Mouse (Mus musculus): Measurements from ENCODE around the gene Klf17. TPM values are rescaled to one million over a fixed set of nuclear protein-coding genes. Genes with fewer than 3 reads are reported as not detected.
"Not testable (repeated sequence)": the region's sequence is repeated elsewhere in the genome, so short reads cannot be mapped to it uniquely, and the experiment has no call there.

Klf17 gene
- polyA plus RNA-seq, 1 experiment: not detected

DNA sequence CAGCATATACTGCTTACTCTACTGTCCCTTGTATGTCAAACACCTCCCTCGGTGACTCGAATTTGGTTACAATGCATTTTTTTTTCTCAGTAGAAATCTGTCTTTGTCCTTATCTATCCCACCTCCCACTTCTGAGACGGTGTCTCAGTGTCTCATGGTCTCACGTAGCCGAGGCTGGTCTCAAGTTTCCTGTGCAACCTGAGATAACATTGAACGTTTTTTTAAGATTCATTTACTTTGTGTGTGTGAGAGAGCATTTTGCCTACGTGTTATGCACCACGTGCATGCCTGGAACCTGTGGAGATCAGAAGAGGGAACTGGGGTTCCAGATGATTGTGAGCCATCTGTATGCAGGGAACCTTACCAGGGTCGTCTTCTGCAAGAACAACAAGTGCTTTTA lies 7.5 kb upstream of the Klf17 start:
- H3K4me3 ChIP-seq (replicated peaks; ENCODE audit: control insufficient read depth, low read depth, low read length): no peak overlapping the region
- H3K27ac ChIP-seq (ENCODE audit: control insufficient read depth, insufficient read depth, low read depth, low read length, poor library complexity): no peak overlapping the region
- no peaks in the 10 kb centered on the region for H3K4me1 ChIP-seq (ENCODE audit: control insufficient read depth, insufficient read depth, low read length)
- 40% methylated on average over 9 of the region's 9 CpGs for WGBS
- TF ChIP-seq CTCF (IDR thresholded peaks at IDR 0.05; ENCODE audit: control insufficient read depth, insufficient read depth, low read length): no peak
- no peak for TF ChIP-seq POLR2A (IDR thresholded peaks at IDR 0.05; ENCODE audit: borderline replicate concordance, control insufficient read depth, low read depth, low read length)

- WGBS: 25% methylated on average over 5 of the region's 5 CpGs
- no peak overlapping the region for H3K27ac ChIP-seq (ENCODE audit: control insufficient read depth, insufficient read depth, low read depth, low read length, poor library complexity)
- no peak overlapping the region for H3K4me3 ChIP-seq (replicated peaks; ENCODE audit: control insufficient read depth, low read depth, low read length)
- H3K4me1 ChIP-seq (ENCODE audit: control insufficient read depth, insufficient read depth, low read length): no peaks in the 10 kb centered on the region
- TF ChIP-seq CTCF (IDR thresholded peaks at IDR 0.05; ENCODE audit: control insufficient read depth, insufficient read depth, low read length) (no peak), POLR2A (IDR thresholded peaks at IDR 0.05; ENCODE audit: borderline replicate concordance, control insufficient read depth, low read depth, low read length) (no peak)
Measured at GRCm38 (mm10) chr4:117770935-117771334, 5.5 kb upstream of the Klf17 start.

GRCm38 (mm10) chr4:117760151-117760550 lies 5.3 kb downstream of the Klf17 start:
- TF ChIP-seq POLR2A (IDR thresholded peaks at IDR 0.05; ENCODE audit: borderline replicate concordance, control insufficient read depth, low read depth, low read length): no peak
- no peak for TF ChIP-seq CTCF (IDR thresholded peaks at IDR 0.05; ENCODE audit: control insufficient read depth, insufficient read depth, low read length)
- Histone ChIP-seq H3K4me1 (ENCODE audit: control insufficient read depth, insufficient read depth, low read length) (no peaks in the 10 kb centered on the region), H3K4me3 (replicated peaks; ENCODE audit: control insufficient read depth, low read depth, low read length) (no peak overlapping the region), H3K27ac (ENCODE audit: control insufficient read depth, insufficient read depth, low read depth, low read length, poor library complexity) (no peak overlapping the region)
- 84% methylated on average over 5 of the region's 5 CpGs for WGBS

GRCm38 (mm10) chr4:117752469-117752868 lies 13.0 kb downstream of the Klf17 start:
- not testable (repeated sequence) for H3K27ac ChIP-seq (ENCODE audit: control insufficient read depth, insufficient read depth, low read depth, low read length, poor library complexity); H3K4me3 ChIP-seq (replicated peaks; ENCODE audit: control insufficient read depth, low read depth, low read length); H3K4me1 ChIP-seq (ENCODE audit: control insufficient read depth, insufficient read depth, low read length)
- WGBS: 74% methylated on average over 5 of the region's 5 CpGs

- WGBS: 67% methylated on average over 8 of the region's 8 CpGs
Measured at GRCm38 (mm10) chr4:117737559-117737958, 27.9 kb downstream of the Klf17 start.

DNA sequence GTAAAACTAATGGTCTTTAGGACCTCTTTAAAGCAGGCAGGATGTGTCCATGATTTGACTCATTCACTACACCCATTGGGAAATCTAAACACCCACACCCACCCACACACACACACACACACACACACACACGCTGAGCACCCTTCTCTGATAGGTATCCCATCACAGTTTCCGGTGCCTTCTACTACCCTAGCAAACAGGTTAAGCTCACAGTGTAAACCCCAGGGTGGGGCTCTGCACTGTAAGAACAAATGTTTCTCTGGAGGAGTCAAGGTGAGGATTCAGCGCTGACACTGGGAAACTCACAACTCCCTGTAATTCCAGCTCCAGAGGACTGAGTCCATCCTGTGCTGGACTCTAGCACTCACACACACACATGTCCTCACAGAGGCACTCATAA lies 33.5 kb downstream of the Klf17 start:
- Histone ChIP-seq H3K4me3 (replicated peaks; ENCODE audit: control insufficient read depth, low read depth, low read length) (no peak overlapping the region), H3K4me1 (ENCODE audit: control insufficient read depth, insufficient read depth, low read length) (no peaks in the 10 kb centered on the region; the same call in 1 of the 2 replicates), H3K27ac (ENCODE audit: control insufficient read depth, insufficient read depth, low read depth, low read length, poor library complexity) (no peak overlapping the region)
- no peak for TF ChIP-seq CTCF (IDR thresholded peaks at IDR 0.05; ENCODE audit: control insufficient read depth, insufficient read depth, low read length)
- TF ChIP-seq POLR2A (IDR thresholded peaks at IDR 0.05; ENCODE audit: borderline replicate concordance, control insufficient read depth, low read depth, low read length): no peak
- WGBS: 69% methylated on average over 3 of the region's 3 CpGs

More at GRCm38 (mm10) chr4:117737559-117737958, 27.9 kb downstream of the Klf17 start:
- Histone ChIP-seq H3K4me1 (ENCODE audit: control insufficient read depth, insufficient read depth, low read length) (no peaks in the 10 kb centered on the region), H3K4me3 (replicated peaks; ENCODE audit: control insufficient read depth, low read depth, low read length) (no peak overlapping the region), H3K27ac (ENCODE audit: control insufficient read depth, insufficient read depth, low read depth, low read length, poor library complexity) (no peak overlapping the region)
- TF ChIP-seq POLR2A (IDR thresholded peaks at IDR 0.05; ENCODE audit: borderline replicate concordance, control insufficient read depth, low read depth, low read length) (no peak), CTCF (IDR thresholded peaks at IDR 0.05; ENCODE audit: control insufficient read depth, insufficient read depth, low read length) (peak; percentile 38)

- no peak for TF ChIP-seq POLR2A (IDR thresholded peaks at IDR 0.05; ENCODE audit: borderline replicate concordance, control insufficient read depth, low read depth, low read length)
- no peak for TF ChIP-seq CTCF (IDR thresholded peaks at IDR 0.05; ENCODE audit: control insufficient read depth, insufficient read depth, low read length)
- Histone ChIP-seq H3K4me1 (ENCODE audit: control insufficient read depth, insufficient read depth, low read length) (no peaks in the 10 kb centered on the region), H3K27ac (ENCODE audit: control insufficient read depth, insufficient read depth, low read depth, low read length, poor library complexity) (no peak within 1 kb of the TSS), H3K4me3 (replicated peaks; ENCODE audit: control insufficient read depth, low read depth, low read length) (no peak within 1 kb of the TSS)
- WGBS: 81% methylated on average over 1 of the region's 1 CpGs
Measured at GRCm38 (mm10) chr4:117724112-117724511, 41.3 kb downstream of the Klf17 start, which contains the start of gene Gm12845. Gene Gm12845 (plus strand): TSS chr4:117724412.

DNA sequence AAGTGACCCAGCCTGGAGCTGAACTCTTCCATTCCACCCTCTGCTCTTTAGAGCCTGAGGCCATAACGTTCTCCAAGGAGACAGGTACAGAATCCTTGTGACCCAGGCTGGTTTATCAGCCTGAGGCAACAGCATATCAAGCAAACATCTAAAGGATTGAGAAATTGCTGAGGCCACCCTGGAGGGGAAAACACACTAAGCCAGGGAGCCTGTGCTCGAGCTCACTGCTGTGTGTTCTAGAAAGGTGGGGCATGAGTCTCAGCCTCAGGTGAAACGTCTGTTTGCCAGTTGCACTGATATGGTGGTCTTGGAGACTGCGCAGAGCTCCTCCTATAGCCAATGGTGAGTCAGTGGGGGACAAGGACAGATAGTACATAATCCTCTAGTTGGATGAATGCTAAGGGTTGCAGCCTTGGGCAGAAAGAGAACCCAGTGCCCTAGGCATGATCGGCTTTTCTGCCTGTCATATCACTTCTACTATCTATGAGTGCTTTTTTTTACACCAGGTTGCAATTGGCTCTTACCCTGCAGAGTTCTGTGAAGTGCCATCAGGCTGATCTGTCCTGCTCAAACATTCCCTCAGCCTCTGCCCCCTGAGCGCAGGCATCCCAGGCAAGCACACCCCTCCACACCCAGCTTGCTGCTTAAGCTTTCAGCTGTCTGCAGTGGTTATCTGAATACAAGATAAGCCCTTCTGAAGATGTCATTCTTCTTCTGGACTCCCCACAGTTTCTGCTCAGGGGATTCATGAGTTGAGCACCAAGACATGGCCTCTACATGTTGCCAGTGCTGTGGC lies 51.9 kb downstream of the Klf17 start:
- no peak overlapping the region for H3K4me3 ChIP-seq (replicated peaks; ENCODE audit: control insufficient read depth, low read depth, low read length)
- WGBS: 73% methylated on average over 6 of the region's 6 CpGs
- H3K27ac ChIP-seq (ENCODE audit: control insufficient read depth, insufficient read depth, low read depth, low read length, poor library complexity): no peak overlapping the region
- TF ChIP-seq POLR2A (IDR thresholded peaks at IDR 0.05; ENCODE audit: borderline replicate concordance, control insufficient read depth, low read depth, low read length): no peak
- TF ChIP-seq CTCF (IDR thresholded peaks at IDR 0.05; ENCODE audit: control insufficient read depth, insufficient read depth, low read length): no peak
- no peaks in the 10 kb centered on the region for H3K4me1 ChIP-seq (ENCODE audit: control insufficient read depth, insufficient read depth, low read length)

DNA sequence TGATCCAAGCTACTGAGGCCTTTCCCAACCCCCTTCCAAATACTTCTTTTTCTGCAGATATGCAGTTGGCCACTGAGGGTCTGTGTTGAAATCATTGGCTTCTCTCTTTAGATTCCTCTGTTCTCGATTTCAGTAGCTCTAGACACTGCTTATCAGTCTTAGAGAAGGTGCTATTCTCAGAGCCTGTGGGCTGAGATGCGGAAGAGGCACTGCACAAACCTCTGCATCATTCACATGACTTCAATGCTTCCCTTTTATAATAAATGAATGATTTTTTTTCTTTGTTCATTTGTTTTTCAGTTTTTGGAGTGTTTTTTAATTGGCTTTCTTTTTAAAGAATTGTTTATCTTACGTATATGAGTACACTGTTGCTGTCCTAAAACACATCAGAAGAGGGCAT lies 53.1 kb downstream of the Klf17 start:
- TF ChIP-seq POLR2A (IDR thresholded peaks at IDR 0.05; ENCODE audit: borderline replicate concordance, control insufficient read depth, low read depth, low read length) (no peak), CTCF (IDR thresholded peaks at IDR 0.05; ENCODE audit: control insufficient read depth, insufficient read depth, low read length) (no peak)
- 54% methylated on average over 3 of the region's 3 CpGs for WGBS
- Histone ChIP-seq H3K4me1 (ENCODE audit: control insufficient read depth, insufficient read depth, low read length) (no peaks in the 10 kb centered on the region), H3K4me3 (replicated peaks; ENCODE audit: control insufficient read depth, low read depth, low read length) (no peak overlapping the region), H3K27ac (ENCODE audit: control insufficient read depth, insufficient read depth, low read depth, low read length, poor library complexity) (no peak overlapping the region)

Data from bone marrow, adult 2 months (tissue).